Mouse (Mus musculus): ENCODE measurements around the gene Ptpa.
A peak's percentile ranks its signal among the peaks of the same experiment; 100 is the strongest.

Gene Ptpa

DNA sequence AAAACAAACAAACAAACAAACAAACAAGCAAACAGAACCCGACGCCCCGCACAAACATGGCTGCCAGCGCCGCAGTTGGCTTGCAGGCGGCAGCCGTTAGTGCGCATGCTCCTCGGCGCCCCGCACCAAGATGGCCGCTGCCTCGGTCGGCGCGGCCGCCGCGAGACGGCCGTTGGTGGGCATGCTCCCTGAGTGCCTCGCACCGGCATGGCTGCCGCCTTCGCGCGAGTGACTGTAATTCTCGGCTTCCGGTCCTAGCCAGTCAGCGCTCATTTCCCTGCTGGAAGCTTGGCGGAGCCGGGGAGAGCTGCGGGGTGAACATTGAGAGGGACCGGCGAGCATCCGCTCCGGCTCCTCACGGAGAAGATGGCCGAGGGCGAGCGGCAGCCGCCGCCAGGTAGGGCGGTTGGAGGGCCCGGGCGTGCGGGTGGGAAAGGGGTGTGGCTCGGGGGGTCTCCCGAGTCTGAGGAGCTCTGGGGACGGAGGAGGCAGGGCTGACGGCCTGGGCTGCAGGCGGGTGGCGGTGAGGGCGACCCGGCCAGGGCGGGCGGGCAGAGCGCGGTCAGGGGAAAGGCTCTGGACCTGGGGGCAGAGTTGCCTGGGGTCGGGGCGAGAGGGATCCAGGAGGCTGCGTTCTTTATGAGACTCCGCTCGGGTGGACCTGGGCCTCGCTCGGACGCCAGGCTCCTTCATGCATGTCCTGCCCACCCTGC lies at the start of gene Ptpa:
TSS of gene Ptpa (plus strand) at position 104 of the 713 bp plus-strand sequence.
- peak; percentile 88 to 91 for DNase-seq

GRCm38 (mm10) chr2:30366203-30366602 lies 49.6 kb upstream of the Ptpa start:
- DNase-seq, result no peak

DNA sequence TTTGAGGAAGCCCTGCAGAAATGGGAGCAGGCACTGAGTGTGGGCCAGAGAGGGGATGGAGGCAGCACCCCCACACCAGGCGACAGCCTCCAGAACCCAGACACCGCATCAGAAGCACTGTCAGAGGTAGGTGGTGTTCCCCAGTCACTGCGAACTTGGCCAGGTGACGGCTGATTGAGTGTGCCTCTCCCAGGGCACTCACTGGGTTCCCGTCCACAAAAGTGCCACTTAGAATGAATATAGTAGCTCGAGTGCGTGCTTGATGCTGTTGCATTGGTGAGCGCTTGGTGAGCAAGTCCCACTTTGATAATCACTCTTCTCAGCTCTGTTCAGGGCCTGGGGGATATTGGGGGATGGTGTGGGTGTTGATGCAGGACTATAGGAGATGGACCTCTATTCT lies 44.3 kb upstream of the Ptpa start:
- no peak for DNase-seq

DNA sequence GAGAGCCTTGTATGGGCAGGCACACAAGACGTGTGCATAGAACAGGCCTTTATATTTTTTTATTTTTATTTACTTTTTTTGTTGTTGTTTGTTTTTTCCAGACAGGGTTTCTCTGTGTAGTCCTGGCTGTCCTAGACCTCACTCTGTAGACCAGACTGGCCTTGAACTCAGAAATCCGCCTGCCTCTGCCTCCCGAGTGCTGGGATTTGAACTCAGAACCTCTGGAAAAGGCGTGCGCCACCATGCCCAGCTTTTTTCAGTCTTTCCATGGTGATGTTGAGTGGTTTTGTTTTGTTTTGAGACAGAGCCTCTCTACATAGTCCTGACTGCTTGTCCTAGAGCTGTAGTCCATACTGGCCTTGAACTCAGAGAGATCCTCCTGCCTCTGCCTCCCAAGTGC lies 43.1 kb upstream of the Ptpa start:
- DNase-seq, result no peak

- DNase-seq, result no peak
These were observed 39.9 kb upstream of the Ptpa start for GRCm38 (mm10) chr2:30375893-30376292.

DNA sequence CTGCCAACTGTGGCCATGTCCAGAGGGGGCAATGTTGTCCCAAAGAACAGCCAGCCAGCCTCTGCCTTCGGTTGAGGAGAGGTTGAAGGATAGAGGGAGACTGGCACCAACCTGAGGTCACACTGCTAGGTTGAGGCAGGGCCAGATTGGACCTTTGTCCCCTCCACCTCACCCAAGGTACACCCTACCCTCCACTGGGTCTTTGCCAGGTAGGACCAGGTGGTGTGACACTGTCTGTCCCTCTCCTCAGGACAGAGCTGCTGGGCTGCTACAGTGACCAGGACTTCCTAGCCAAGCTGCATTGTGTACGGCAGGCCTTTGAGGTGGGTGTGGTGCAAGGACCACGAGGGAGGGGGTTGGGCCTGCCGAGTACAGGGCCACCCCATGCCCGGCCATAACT lies 38.1 kb upstream of the Ptpa start:
- no peak for DNase-seq

GRCm38 (mm10) chr2:30379307-30379706 lies 36.5 kb upstream of the Ptpa start:
- DNase-seq, result no peak

DNA sequence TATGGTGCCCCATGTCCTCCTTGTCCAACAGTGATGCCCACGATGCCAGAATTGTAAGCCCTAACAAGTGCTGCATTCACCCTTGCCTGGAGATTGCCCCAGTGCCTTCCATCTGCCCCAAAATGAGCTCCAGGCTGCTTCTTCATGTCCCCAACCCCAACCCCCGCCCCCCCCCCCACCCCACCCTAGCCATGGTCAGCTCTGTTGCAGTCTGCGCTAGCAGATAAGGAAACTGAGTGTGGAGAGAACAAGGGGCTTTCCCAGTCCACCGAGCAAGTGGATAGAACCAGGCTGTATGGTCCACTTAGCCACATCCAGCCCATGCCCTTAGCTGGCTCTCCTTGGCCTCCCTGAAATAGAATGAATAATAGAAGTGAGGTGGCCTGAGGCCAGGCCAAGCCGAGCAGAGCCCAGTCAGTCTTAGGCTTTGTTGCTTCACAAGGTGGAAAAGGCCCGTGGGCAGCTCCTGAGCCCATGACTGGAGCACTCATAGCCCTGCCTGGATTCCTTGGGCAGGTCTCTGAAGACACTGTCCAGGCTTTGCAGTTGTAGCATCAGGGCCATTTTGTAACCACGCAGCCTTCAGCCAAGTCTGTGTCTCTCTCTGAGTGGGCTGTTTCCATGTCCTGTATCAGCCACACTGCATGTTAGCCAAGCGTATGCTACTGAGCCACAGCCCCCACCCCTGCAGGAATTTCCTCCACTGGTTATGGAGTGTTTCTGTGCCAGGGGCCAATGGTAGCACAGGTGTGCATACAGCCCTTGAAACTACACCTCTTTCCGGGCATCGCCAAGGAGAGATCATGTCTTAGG lies 35.1 kb upstream of the Ptpa start:
- DNase-seq, result no peak

DNA sequence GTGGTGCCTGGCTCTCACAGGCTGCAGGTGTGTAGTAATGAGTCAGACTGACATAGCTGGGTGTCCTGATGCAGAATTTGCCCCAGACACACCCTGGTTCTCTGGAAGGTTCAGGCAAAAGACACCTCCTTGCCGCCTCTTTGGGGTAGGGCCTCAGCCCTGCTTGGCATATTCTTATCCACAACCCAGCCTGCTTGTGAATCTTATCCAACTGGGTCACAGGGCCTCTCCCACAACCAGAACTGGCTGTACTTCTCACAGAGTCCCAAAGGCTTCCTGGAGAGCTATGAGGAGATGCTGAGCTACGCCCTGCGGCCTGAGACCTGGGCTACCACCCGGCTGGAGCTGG lies 34.5 kb upstream of the Ptpa start:
- no peak for DNase-seq

DNA sequence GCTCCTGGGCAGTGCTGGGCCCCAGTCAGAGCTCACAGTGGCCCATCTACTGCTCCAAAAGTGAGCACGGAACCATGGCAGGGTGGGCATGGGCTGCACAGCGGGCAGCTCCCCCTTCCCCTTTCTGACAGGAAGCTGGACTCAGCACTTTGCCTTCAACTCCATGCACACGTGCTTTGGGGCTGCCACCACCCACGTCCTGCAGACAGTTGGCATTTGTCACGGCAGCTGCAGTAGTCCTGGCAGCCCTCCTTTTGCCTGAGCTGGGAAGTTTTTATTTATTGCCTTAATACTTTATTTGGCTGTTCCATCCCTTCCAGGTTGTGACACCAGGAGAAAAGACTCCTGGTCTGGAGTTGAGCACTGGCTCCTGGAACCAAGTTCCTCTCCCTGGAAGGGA lies 31.0 kb upstream of the Ptpa start:
- no peak for DNase-seq

DNA sequence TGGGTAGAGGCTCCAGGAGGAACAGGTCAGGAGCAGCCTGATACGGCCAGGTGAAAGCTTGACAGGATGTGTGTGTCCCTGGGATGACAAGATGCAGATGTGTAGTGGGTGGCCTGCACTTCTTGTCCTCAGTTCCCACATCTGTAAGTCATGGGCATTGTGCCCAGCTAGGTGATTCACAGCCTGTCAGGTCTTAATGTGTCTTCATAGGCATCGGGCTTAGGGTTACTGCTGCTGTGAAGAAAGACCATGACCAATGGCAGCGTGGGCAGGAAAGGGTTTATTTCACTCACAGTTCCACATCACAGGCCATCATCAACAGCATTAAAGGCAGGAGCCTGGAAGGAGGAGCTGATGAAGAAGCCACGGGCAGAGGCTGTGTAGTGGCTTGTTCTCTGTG lies 30.2 kb upstream of the Ptpa start:
- no peak for DNase-seq

- DNase-seq, result no peak
These were observed 28.9 kb upstream of the Ptpa start for GRCm38 (mm10) chr2:30386913-30387312.

DNA sequence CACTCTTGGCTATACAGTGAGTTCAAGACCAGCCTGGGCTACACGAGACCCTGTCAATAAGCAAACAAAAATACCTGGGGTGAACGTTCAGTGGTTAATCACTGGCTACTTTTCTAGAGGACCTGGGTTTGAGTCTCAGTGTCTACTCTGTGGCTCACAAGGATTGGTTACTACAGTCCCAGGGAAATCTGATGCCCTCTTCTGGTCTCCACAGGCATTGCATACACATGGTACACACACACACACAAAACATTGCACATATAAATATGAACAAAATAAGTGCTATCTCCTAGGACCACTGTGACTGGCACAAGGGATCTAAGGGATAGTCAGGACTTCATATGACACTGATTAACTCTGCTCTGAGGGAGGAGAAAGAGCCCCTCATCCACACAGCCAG lies 26.8 kb upstream of the Ptpa start:
- no peak for DNase-seq

DNA sequence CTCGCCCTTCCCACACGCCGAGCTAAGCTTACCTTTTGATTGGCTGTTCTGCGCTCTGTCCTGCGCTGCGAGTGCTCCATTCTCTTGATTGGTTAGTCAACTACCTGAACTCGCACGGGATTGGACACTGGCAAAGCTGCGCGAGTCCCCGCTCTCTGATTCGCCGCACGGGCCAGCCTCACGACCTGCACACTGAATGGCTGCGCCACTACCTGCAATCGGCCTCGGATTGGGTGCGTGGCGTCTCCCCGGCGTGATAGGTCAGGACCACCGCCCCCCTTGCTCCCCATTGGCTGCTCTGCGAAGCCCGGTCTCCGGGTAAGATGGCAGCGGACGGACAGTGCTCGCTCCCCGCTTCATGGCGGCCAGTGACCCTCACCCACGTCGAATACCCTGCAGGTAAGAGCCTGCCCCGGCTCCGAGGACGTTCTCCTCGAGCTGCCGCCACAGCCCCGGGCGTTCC lies 23.7 kb upstream of the Ptpa start, which contains the start of gene Dolpp1:
TSS of gene Dolpp1 (plus strand) at position 141 of the 463 bp plus-strand sequence.
- DNase-seq, result peak; percentile 98

- DNase-seq, result peak; percentile 76 to 86
These were observed 23.1 kb upstream of the Ptpa start for GRCm38 (mm10) chr2:30392577-30393369.

- DNase-seq, result peak in 1 of 2 experiments; percentile 33
These were observed 22.5 kb upstream of the Ptpa start for GRCm38 (mm10) chr2:30393370-30393656.

DNA sequence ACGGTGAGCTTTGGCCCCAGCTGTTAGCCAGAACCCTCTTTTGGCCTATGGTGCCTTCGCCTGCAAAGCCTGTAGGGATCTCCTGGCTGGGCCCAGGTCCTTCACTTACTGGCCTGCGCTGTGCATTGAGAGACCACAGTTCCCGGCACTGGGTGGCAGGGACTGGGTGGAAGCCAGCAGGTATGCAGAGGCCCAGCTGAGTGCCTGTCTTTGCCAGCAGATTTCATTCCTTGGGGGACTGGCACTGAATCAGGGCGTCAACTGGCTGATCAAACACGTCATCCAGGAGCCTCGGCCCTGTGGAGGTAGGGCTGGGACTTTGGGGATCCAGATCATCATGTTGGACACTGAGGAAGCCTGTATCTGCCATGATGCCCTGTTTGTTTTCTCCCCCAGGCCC lies 20.1 kb upstream of the Ptpa start:
- DNase-seq, result no peak

DNA sequence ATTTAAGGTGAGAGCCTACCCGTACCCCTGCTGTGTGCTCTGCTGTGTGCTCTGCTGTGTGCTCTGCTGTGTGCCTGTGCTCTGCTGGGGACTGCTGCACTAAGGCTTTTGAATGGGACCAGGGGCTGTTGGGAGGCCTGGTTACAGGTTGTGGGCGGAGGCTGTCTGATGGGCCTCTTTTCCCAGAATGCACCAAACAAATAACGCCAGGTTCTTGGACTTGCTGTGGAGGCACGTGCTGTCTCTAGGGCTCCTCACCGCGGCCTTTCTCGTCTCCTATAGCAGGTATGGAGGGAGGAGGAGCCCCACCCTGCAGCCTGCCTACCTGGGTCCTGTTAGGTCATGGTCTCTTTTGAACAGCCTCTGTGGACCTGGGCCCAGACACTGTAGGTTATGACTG lies 19.6 kb upstream of the Ptpa start:
- DNase-seq, result no peak

GRCm38 (mm10) chr2:30397986-30398512 lies 17.8 kb upstream of the Ptpa start:
- no peak for DNase-seq

- peak in 1 of 2 experiments; percentile 41 for DNase-seq
These were observed 16.4 kb upstream of the Ptpa start for GRCm38 (mm10) chr2:30399191-30400171.

- no peak for DNase-seq
These were observed 14.3 kb upstream of the Ptpa start for GRCm38 (mm10) chr2:30401581-30401980.

DNA sequence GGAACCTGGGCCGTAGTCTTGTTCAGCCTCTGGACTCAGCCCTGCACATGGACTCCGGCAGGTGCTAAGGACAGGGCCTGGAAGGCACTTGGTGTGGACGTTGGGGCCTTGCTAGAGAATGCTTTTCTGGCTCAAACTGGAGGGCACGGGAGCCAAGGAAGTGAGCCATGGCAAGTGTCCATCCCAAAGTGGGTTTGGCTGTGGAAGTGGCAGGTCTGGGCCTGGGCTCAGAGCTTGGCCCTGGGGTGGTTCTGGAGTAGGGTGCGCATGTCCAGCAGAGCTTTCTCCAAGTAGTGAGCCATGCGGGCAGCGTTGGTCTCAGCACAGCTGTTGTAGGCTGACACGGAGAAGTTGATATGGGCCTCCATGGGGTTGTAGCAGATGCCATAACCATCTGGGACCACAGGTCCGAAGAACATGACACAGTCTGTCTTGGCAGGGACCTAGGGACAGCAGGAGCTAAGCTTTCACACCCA lies 13.4 kb upstream of the Ptpa start:
- DNase-seq, result no peak

Measured in kidney, adult 8-10 months (tissue).